Mouse (Mus musculus) neural tube, embryonic 10.5 days (tissue): ENCODE data around the gene Col5a2.
"Not testable (repeated sequence)": the region's sequence is repeated elsewhere in the genome, so short reads cannot be mapped to it uniquely, and the experiment has no call there.

ENCODE experiments used
- DNase-seq: peaks from one replicate; pipeline ENCODE4 v3.0.0-alpha.2; 2017; ENCODE audit warnings: low spot score; ENCODE audit errors: extremely low spot score

The Col5a2 gene

GRCm38 (mm10) chr1:45429145-45429544 lies 73.9 kb downstream of the Col5a2 start:
- not testable (repeated sequence) for DNase-seq

- no peak for DNase-seq
Observed at GRCm38 (mm10) chr1:45423915-45424314, 79.2 kb downstream of the Col5a2 start.

GRCm38 (mm10) chr1:45420554-45420953 lies 82.5 kb downstream of the Col5a2 start:
- DNase-seq = no peak

GRCm38 (mm10) chr1:45419858-45420257 lies 83.2 kb downstream of the Col5a2 start:
- DNase-seq = no peak

GRCm38 (mm10) chr1:45381866-45382265 lies 121.2 kb downstream of the Col5a2 start:
- no peak for DNase-seq

- DNase-seq = no peak
Observed at GRCm38 (mm10) chr1:45379992-45380690, 122.9 kb downstream of the Col5a2 start.

GRCm38 (mm10) chr1:45365427-45365826 lies 137.7 kb downstream of the Col5a2 start:
- DNase-seq = no peak

GRCm38 (mm10) chr1:45363274-45363673 lies 139.8 kb downstream of the Col5a2 start:
- DNase-seq = no peak

- no peak for DNase-seq
Observed at GRCm38 (mm10) chr1:45359673-45360072, 143.4 kb downstream of the Col5a2 start.

- DNase-seq = no peak
Observed at GRCm38 (mm10) chr1:45359147-45359546, 143.9 kb downstream of the Col5a2 start.

- no peak for DNase-seq
Observed at GRCm38 (mm10) chr1:45358020-45358419, 145.1 kb downstream of the Col5a2 start.

GRCm38 (mm10) chr1:45355944-45356343 lies 147.1 kb downstream of the Col5a2 start:
- no peak for DNase-seq

GRCm38 (mm10) chr1:45329149-45329548 lies 173.9 kb downstream of the Col5a2 start:
- no peak for DNase-seq
